Mouse (Mus musculus) midbrain, embryonic 12.5 days (tissue): ENCODE data around the gene Dact2. TPM values are rescaled to one million over a fixed set of nuclear protein-coding genes. Genes with fewer than 3 reads are reported as not detected.

Experiments used
- ATAC-seq: fragments of 200-750 bp; cut with Nextera tagmentation; 2 replicates; pipeline ENCODE4 v1.8.0; 2017; ENCODE audit warnings: low read depth, moderate TSS enrichment, moderate library complexity; ENCODE audit not compliant: low FRiP score
- H3K27ac ChIP-seq: fragments of 300-500 bp; sonication (generic); replicated peaks from 2 replicates; pipeline ENCODE4 v1.5.1; 2016; ENCODE audit warnings: mild to moderate bottlenecking
- H3K27me3 ChIP-seq: fragments of 300-500 bp; sonication (generic); 2 replicates; pipeline ENCODE4 v1.6.1; 2016; ENCODE audit warnings: mild to moderate bottlenecking
- H3K36me3 ChIP-seq: fragments of 300-500 bp; sonication (generic); 2 replicates; pipeline ENCODE4 v1.6.1; 2016
- H3K4me1 ChIP-seq: fragments of 300-500 bp; sonication (generic); 2 replicates; pipeline ENCODE4 v1.6.1; 2016
- H3K4me2 ChIP-seq: fragments of 300-500 bp; sonication (generic); replicated peaks from 2 replicates; pipeline ENCODE4 v1.6.1; 2016; ENCODE audit warnings: mild to moderate bottlenecking, moderate library complexity
- H3K4me3 ChIP-seq: fragments of 300-500 bp; sonication (generic); 2 replicates; pipeline ENCODE4 v1.5.1; 2016; ENCODE audit warnings: mild to moderate bottlenecking
- H3K9ac ChIP-seq: fragments of 300-500 bp; sonication (generic); replicated peaks from 2 replicates; pipeline ENCODE4 v1.6.1; 2016; ENCODE audit warnings: mild to moderate bottlenecking, moderate library complexity
- H3K9me3 ChIP-seq: fragments of 300-500 bp; sonication (generic); 2 replicates; pipeline ENCODE4 v1.6.1; 2016; ENCODE audit warnings: mild to moderate bottlenecking
- WGBS: fragments of 180-500 bp; shearing (Covaris S2); methylation state at CpG from one replicate; pipeline ENCODE4 v1.1.7; 2016; 5-methylcytosine and 5-hydroxymethylcytosine counted together
- polyA plus RNA-seq: library from polyadenylated mRNA; unstranded; fragments of >200 nt; fragmentation: Nextera tagmentation; extraction: Ambion mirVana; gene quantifications from 2 replicates; pipeline ENCODE4 v1.2.1, GENCODE M21; 2016

Dact2 gene
- polyA plus RNA-seq, 1 experiment from 2014 or later = 0.85 TPM

GRCm38 (mm10) chr17:14170961-14171479 is 33.1 kb downstream of the Dact2 start:
- no peaks in the 10 kb centered on the region for H3K36me3 ChIP-seq
- H3K27me3 ChIP-seq = peaks cover 20% of the 10 kb centered on the region
- ATAC-seq = no peak
- WGBS = 68% methylated on average over 5 of the region's 5 CpGs
- H3K4me2 ChIP-seq = no peak overlapping the region
- H3K4me1 ChIP-seq = peaks cover 17% of the 10 kb centered on the region
- no peak overlapping the region for H3K27ac ChIP-seq
- H3K9me3 ChIP-seq = no peaks in the 10 kb centered on the region
- no peak overlapping the region for H3K9ac ChIP-seq
- H3K4me3 ChIP-seq = no peak overlapping the region

- Histone ChIP-seq H3K27ac (no peak overlapping the region), H3K9me3 (no peaks in the 10 kb centered on the region), H3K4me3 (no peak overlapping the region), H3K4me1 (peaks cover 32% of the 10 kb centered on the region), H3K4me2 (no peak overlapping the region), H3K27me3 (peaks cover 20% of the 10 kb centered on the region), H3K36me3 (no peaks in the 10 kb centered on the region), H3K9ac (no peak overlapping the region)
- no peak for ATAC-seq
- WGBS = 74% methylated on average over 11 of the region's 11 CpGs
These were observed 34.7 kb downstream of the Dact2 start for GRCm38 (mm10) chr17:14169431-14169830.

GRCm38 (mm10) chr17:14167594-14167993 is 36.5 kb downstream of the Dact2 start:
- 82% methylated on average over 5 of the region's 5 CpGs for WGBS
- Histone ChIP-seq H3K4me2 (no peak overlapping the region), H3K36me3 (no peaks in the 10 kb centered on the region), H3K9me3 (no peaks in the 10 kb centered on the region), H3K4me3 (no peak overlapping the region), H3K27me3 (peaks cover 28% of the 10 kb centered on the region), H3K9ac (no peak overlapping the region), H3K4me1 (peaks cover 41% of the 10 kb centered on the region), H3K27ac (no peak overlapping the region)
- no peak for ATAC-seq

- Histone ChIP-seq H3K4me3 (no peak overlapping the region), H3K4me1 (peaks cover 41% of the 10 kb centered on the region), H3K27me3 (peaks cover 35% of the 10 kb centered on the region), H3K4me2 (no peak overlapping the region), H3K9me3 (no peaks in the 10 kb centered on the region), H3K9ac (no peak overlapping the region), H3K27ac (no peak overlapping the region), H3K36me3 (no peaks in the 10 kb centered on the region)
- no peak for ATAC-seq
- WGBS = 67% methylated on average over 6 of the region's 6 CpGs
These were observed 37.2 kb downstream of the Dact2 start for GRCm38 (mm10) chr17:14166746-14167432.

- Histone ChIP-seq H3K4me3 (no peak overlapping the region; the same call in 1 of the 2 replicates), H3K27me3 (peaks cover 35% of the 10 kb centered on the region), H3K36me3 (no peaks in the 10 kb centered on the region), H3K9ac (no peak overlapping the region), H3K27ac (peak overlapping the region; percentile 63), H3K9me3 (no peaks in the 10 kb centered on the region), H3K4me2 (peak overlapping the region; percentile 44), H3K4me1 (peaks cover 41% of the 10 kb centered on the region)
- no peak for ATAC-seq
- WGBS = 59% methylated on average over 9 of the region's 9 CpGs
These were observed 38.0 kb downstream of the Dact2 start for GRCm38 (mm10) chr17:14165934-14166610.

GRCm38 (mm10) chr17:14165332-14165876 is 38.7 kb downstream of the Dact2 start:
- H3K4me3 ChIP-seq = peak overlapping the region; percentile 13; the same call in 1 of the 2 replicates
- peak overlapping the region; percentile 44 for H3K4me2 ChIP-seq
- peak overlapping the region; percentile 63 for H3K27ac ChIP-seq
- H3K27me3 ChIP-seq = peaks cover 35% of the 10 kb centered on the region
- peak; percentile 76 for ATAC-seq
- H3K9ac ChIP-seq = 0 out of 2 replicates have a peak overlapping the region, but pooled peaks have one; percentile 6
- WGBS = under 1% methylated on average over 10 of the region's 10 CpGs
- no peaks in the 10 kb centered on the region for H3K9me3 ChIP-seq
- H3K4me1 ChIP-seq = peaks cover 41% of the 10 kb centered on the region
- no peaks in the 10 kb centered on the region for H3K36me3 ChIP-seq

GRCm38 (mm10) chr17:14160846-14161245 is 43.3 kb downstream of the Dact2 start:
- no peaks in the 10 kb centered on the region for H3K36me3 ChIP-seq
- peaks cover 21% of the 10 kb centered on the region for H3K27me3 ChIP-seq
- H3K9me3 ChIP-seq = no peaks in the 10 kb centered on the region
- no peak overlapping the region for H3K27ac ChIP-seq
- ATAC-seq = no peak
- H3K4me3 ChIP-seq = no peak overlapping the region
- WGBS = 92% methylated on average over 3 of the region's 3 CpGs
- no peak overlapping the region for H3K9ac ChIP-seq
- H3K4me1 ChIP-seq = peaks cover 29% of the 10 kb centered on the region
- no peak overlapping the region for H3K4me2 ChIP-seq

- Histone ChIP-seq H3K36me3 (no peaks in the 10 kb centered on the region), H3K4me1 (peaks cover 7% of the 10 kb centered on the region), H3K27ac (no peak overlapping the region), H3K9me3 (no peaks in the 10 kb centered on the region), H3K27me3 (peaks cover 14% of the 10 kb centered on the region), H3K9ac (no peak overlapping the region), H3K4me3 (no peak overlapping the region), H3K4me2 (peak overlapping the region; percentile 19)
- WGBS = 15% methylated on average over 7 of the region's 7 CpGs
- ATAC-seq = peak; percentile 57
These were observed 46.3 kb downstream of the Dact2 start for GRCm38 (mm10) chr17:14157779-14158195.

Other genes with a start within 250 kb of the Dact2 start
- gene Gm7356, start 200.6 kb downstream of the Dact2 start, polyA plus RNA-seq = not detected in 2 replicates
- not detected in 2 replicates for gene Gm7358, start 144.8 kb downstream of the Dact2 start, polyA plus RNA-seq
- 12.3 and 24.0 TPM in 2 replicates for gene Smoc2, start 75.2 kb upstream of the Dact2 start, polyA plus RNA-seq